Mouse (Mus musculus) spleen, adult 2 months (tissue): Measurements from ENCODE around the gene Hsd11b1.

Experiments used
- CTCF ChIP-seq: fragments of 200-500 bp; IDR thresholded peaks from 2 replicates; pipeline ENCODE4 v1.5.1; 2011; ENCODE audit warnings: mild to moderate bottlenecking, inconsistent platforms; ENCODE audit not compliant: insufficient read depth, insufficient read length, insufficient replicate concordance; ENCODE audit errors: extremely low read depth
- POLR2A ChIP-seq: fragments of 200-500 bp; IDR thresholded peaks from 2 replicates; pipeline ENCODE4 v1.6.1; 2011; ENCODE audit warnings: low read depth, low read length, inconsistent platforms

DNA sequence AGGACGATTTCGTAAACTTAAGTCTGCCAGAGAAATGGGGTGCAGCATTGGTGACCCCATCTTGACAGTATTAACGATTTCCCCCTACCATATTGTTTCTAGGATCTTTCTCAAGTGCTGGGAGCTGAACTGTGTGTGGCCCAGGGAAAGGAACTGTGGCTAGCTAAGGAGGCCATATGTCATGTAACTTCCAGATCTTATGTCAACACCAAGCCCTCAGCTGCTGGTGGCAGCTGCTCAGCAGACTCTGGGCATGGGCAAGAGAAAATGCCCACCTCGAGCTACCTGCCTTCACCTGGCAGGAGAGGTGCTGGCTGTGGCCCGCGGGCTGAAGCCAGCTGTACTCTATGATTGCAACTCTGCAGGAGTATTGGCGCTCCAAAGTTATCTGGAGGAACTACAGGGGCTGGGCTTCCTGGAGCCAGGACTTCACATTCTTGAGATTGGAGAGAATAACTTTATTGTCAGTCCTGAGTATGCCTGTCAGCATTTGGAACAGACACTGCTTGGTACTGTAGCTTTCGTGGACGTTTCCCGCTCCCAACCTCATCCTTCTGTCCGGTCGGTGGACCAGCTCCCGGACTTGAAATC lies 89.6 kb downstream of the Hsd11b1 start:
- no peak for TF ChIP-seq POLR2A
- no peak for TF ChIP-seq CTCF
